Mouse (Mus musculus) mature B cell (primary cell): ENCODE results near the gene Rhbg.

Experiments used
- in situ Hi-C: fragments of 300-500 bp; cut with MboI; formaldehyde crosslinking; loops from 2 replicates; pipeline ENCODE4 v1.14.3; 2019

Rhbg gene

GRCm38 (mm10) chr3:88228906-88229305 lies 25.6 kb downstream of the Rhbg start:
- in situ Hi-C loops: no loop called here

GRCm38 (mm10) chr3:88227976-88228375 lies 26.5 kb downstream of the Rhbg start:
- in situ Hi-C loops: no loop called here

- in situ Hi-C loops: no loop called here
Measured at GRCm38 (mm10) chr3:88227260-88227659, 27.2 kb downstream of the Rhbg start.

GRCm38 (mm10) chr3:88226101-88226845 lies 28.2 kb downstream of the Rhbg start:
- in situ Hi-C loops: no loop called here

GRCm38 (mm10) chr3:88224929-88225328 lies 29.6 kb downstream of the Rhbg start:
- in situ Hi-C loops: no loop called here

GRCm38 (mm10) chr3:88222446-88222845 lies 32.1 kb downstream of the Rhbg start:
- in situ Hi-C loops: no loop called here

- in situ Hi-C loops: no loop called here
Measured at GRCm38 (mm10) chr3:88221519-88222390, 32.8 kb downstream of the Rhbg start.

GRCm38 (mm10) chr3:88220842-88221241 lies 33.7 kb downstream of the Rhbg start:
- in situ Hi-C loops: no loop called here

- in situ Hi-C loops: no loop called here
Measured at GRCm38 (mm10) chr3:88219940-88220339, 34.6 kb downstream of the Rhbg start.

- in situ Hi-C loops: no loop called here
Measured at GRCm38 (mm10) chr3:88217679-88218078, 36.8 kb downstream of the Rhbg start.

- in situ Hi-C loops: no loop called here
Measured at GRCm38 (mm10) chr3:88216534-88217326, 37.8 kb downstream of the Rhbg start.

GRCm38 (mm10) chr3:88216116-88216515 lies 38.4 kb downstream of the Rhbg start:
- in situ Hi-C loops: no loop called here

GRCm38 (mm10) chr3:88215553-88216004 lies 38.9 kb downstream of the Rhbg start:
- in situ Hi-C loops: no loop called here

GRCm38 (mm10) chr3:88214971-88215552 lies 39.4 kb downstream of the Rhbg start:
- in situ Hi-C loops: no loop called here

- in situ Hi-C loops: no loop called here
Measured at GRCm38 (mm10) chr3:88214197-88214938, 40.1 kb downstream of the Rhbg start.

- in situ Hi-C loops: no loop called here
Measured at GRCm38 (mm10) chr3:88213019-88213418, 41.5 kb downstream of the Rhbg start.

GRCm38 (mm10) chr3:88212356-88212755 lies 42.2 kb downstream of the Rhbg start:
- in situ Hi-C loops: no loop called here

- in situ Hi-C loops: no loop called here
Measured at GRCm38 (mm10) chr3:88210918-88211317, 43.6 kb downstream of the Rhbg start.

GRCm38 (mm10) chr3:88210121-88210520 lies 44.4 kb downstream of the Rhbg start:
- in situ Hi-C loops: no loop called here

- in situ Hi-C loops: no loop called here
Measured at GRCm38 (mm10) chr3:88209306-88209705, 45.2 kb downstream of the Rhbg start.

- in situ Hi-C loops: no loop called here
Measured at GRCm38 (mm10) chr3:88208226-88208720, 46.2 kb downstream of the Rhbg start.
